Mouse (Mus musculus) liver, postnatal 0 days (tissue): ENCODE measurements around the gene Angptl6.

Source experiments
- CTCF ChIP-seq: sonication (generic); IDR thresholded peaks from 2 replicates; pipeline ENCODE4 v1.5.1; 2016; ENCODE audit warnings: antibody characterized with exemption, low read depth
- EP300 ChIP-seq: IDR thresholded peaks from 2 replicates; pipeline ENCODE4 v1.6.1; 2016; ENCODE audit warnings: antibody characterized with exemption, low read depth, mild to moderate bottlenecking

GRCm38 (mm10) chr9:20894629-20895028 is 15.1 kb upstream of the Angptl6 start:
- no peak for TF ChIP-seq CTCF
- no peak for TF ChIP-seq EP300
